Mouse (Mus musculus) cerebellum, adult 11 months (tissue): Measurements from ENCODE around the gene Lep.

Experiments
- DNase-seq: peaks from one replicate; pipeline ENCODE4 v3.0.0; 2022

Lep gene

DNA sequence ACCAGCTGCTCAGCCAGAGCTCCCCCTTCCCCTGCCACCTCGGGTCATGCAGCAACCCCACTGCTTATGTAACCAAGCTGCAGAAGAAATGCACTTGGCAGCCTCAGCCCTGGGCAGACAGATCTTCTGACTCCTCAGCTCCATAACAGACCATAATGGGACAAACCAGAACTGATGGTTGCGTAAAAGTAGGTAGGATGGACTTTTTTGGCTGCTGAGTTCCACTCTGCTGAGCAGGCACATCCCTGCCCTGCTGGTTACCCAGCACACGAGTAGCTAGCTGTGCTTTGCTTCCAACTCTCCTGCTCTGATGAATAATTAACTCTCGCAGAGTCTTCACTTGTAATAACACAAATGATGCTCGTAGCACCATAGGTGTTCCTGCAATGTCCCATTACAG lies 10.1 kb upstream of the Lep start:
- no peak for DNase-seq

DNA sequence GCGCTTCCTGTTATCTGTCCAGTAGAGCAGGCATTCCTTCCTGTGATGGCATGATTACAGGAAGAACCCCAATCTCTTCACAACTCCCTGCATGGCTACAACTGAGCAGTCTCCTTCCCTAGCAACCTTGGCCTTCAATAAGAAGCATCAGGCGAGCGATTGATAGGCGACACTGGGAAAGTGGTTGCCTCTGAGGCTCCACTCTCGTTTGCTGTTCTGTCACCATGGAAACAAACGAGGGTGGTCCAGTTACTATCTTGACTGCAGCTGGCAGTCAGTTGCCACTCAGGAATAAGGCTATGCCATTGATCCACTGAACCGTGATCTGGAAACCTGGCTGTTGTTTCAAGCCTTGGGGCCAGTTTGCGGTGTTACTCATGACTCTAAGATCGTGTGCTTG lies 7.8 kb upstream of the Lep start:
- no peak for DNase-seq

DNA sequence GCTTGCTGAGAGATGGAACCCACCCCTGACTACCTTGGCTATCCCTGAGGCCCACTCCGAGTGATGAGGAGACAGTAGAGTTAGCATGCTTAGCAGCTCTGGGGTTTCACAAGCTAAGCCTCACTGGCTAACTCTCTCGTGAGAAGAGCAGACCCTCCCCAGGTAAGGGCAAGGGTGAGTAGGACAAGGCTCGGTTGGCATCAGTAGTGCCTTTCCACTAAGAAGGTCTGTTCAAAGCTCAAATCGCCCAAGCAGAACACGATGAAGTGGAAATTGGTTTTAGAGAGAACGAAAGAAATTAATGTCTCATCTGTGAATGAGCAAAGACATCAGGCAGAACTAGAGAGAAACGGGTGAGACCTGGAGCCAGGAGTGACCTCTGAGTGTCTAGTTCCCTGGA lies 6.8 kb upstream of the Lep start:
- no peak for DNase-seq

DNA sequence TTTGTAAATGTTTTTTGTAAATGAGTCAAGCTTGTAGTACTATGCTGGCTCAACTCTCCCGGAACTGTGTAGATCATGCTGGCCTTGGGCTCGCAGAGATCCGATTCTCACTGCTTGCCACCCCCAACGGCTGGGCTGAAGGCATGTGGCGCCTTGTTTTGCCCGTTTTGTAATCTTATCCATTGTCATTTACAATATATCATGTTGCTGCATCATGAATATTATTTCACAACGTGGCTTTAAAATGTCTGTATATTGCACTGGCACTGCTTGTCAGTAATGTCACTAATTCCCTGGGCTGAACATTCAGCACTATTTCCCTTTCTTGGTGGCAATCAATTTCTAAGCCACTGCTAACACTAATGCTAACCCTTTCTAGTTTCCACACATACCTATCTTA lies 3.6 kb upstream of the Lep start:
- DNase-seq: no peak

DNA sequence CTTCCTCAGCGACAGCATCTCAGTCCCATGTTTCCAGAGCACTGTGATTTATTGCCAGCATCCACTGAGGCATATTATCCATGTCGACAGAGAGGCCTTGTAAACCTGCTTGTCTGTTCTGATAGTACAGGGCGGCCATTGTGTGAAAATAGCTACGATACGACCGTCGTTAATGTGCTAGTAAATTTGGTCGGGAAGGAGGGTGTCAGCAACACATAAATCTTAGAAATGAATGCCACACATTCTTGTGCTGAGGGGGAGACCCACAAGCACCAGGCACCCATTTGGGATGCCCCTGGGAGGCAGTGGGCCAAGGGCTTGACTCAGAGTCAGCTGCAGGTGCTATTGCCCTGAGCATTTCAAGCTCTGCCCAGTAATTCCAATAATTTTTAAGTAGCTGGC lies 6.4 kb downstream of the Lep start:
- DNase-seq: no peak

DNA sequence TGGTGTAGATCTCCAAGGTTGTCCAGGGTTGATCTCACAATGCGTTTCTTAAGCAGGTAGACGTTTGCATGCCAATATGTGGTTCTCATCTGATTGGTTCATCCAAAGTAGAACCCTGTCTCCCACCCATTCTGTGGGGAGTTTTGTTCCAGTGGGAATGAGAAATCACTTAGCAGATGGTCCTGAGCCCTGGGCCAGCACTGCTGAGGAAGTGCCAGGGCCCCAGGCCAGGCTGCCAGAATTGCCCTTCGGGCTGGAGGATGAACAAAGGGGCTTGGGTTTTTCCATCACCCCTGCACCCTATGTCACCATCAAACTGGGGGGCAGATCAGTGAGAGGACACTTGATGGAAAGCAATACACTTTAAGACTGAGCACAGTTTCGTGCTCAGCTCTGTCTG lies 12.2 kb downstream of the Lep start:
- peak; percentile 48 for DNase-seq

DNA sequence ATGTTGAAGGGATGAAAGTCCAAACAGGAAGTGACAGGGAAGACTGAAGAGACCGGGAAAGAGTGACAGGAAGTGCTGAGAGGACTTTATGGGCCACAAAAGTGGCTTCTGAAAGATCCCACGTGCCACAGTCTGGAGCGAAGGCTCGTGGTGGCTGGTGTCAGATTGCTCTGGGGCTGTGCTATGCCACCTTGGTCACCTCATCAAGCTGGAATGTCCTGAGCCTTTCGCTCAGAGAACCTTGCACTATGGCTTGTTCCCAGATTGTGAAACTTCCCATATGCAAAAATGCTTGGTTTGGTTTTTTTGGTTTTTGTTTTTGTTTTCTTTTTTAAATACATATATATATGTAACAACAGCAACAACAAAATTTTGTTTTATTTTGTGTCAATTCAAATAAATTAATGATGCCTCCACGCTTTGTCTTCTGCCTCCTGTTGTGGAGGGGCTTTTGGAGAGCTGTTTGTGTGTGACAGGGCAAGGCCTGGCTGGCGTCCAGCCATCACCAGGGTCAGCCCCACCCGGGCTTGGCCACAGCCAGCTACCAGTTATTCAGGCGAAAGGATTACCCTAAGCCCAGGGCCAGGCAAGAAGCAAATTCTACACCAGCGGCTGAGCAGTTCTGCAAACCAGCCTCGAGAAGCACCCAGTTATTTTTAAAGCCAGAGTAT lies 13.6 kb downstream of the Lep start:
- peak; percentile 31 for DNase-seq

DNA sequence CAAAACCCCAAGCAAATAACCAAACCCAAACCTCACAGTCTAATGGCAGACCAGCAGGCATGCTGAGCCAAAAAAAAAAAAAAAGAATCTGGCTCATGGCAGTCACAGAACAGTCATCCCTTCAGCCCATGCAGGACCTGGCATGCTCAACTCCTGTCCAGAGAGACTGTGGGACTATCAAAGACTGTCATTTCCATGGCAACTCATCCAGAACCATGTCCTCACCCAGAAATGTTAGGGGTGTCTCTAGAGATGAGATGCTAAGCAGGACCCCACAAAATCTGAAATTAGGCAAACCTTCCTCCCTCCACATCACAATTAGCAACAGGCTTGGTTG lies 14.1 kb downstream of the Lep start:
- no peak for DNase-seq

DNA sequence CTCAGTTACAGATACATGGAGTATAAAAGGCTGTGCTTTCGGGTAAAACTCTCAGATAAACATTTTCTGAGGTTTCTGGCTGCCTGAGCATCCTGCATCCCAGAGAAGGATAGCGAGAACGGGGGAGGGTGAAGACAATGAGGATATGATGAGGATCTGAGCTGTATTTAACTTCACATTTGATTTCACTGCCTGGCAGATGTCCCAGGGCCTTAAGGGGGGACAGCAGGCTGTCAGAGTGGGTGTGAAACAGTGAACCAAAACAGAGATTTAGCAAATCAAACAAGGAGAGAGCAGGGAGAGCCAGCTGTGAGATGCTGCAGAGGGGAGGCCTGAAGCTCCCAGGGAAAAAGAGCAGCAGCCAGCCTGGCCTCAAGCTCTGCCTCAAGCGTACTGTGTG lies 19.3 kb downstream of the Lep start:
- no peak for DNase-seq

DNA sequence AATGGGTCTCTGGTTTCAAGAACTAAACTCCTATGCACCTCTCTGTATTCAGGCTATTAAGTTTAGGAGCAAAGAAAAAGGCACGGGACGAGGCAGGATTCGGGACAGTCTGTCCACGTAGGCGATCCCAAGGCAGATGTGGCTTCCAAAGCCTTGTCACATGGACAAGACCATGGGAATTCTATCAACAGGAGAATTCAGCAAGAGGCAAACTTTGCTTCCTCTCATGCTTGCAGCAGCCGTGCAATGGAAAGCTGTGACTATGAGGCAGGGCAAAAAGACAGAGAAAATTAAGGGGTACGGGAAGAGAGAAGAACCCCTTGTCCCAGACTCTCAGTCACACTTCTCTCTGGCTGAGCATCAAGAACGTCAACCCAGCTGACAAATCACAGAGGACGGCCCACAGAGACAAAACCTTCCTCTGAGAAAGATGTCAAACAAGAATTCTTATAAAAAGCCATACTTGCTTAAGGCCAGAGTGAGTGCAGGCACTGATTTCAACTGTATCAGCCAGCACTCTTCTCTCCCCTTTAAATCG lies 21.9 kb downstream of the Lep start:
- DNase-seq: no peak

DNA sequence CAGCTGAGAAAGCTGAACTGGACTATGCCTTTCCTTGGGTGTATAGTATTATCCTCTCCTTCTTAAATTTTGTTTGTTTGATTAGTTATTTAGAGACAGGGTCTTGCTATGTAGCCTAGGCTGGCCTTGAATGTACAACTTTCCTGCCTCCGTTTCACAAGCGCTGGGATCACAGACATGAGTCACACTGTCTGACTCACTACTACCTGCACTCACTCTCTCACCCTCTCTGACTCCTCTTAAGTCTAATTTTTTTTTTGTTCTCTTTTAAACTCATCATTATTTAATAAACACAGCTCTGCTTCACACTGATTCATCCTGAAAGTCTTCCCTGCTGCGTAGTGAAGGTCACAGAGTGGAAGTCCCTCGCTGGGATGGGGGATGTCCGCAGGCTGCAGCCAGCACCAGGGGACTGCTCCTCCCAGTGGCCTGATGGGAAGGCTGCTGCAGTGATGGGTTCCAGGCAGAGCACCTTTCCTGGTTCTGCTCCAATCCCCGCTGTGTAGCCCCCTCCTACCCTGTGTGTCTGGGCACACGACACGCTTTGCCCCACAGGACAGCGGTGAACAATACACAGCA lies 22.8 kb downstream of the Lep start:
- DNase-seq: no peak

DNA sequence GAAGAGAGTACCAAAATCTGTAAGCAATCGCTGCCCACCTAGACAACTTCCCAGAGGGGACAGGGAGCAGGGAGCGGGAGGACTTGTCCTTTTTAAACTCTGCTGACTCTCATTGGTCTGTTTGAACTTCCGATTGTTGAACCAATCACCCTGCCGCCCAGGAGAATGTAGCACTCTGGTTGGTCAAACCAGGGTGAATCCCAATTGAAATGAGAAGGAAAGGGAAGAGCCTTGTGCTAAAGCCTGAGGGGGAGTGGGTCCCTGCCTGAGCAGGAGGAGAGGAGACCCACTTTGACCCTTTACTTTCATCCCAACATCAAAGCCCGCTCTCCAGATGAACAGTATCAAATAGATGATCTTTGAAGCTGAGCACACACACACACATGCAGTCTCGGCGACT lies 24.4 kb downstream of the Lep start:
- no peak for DNase-seq

DNA sequence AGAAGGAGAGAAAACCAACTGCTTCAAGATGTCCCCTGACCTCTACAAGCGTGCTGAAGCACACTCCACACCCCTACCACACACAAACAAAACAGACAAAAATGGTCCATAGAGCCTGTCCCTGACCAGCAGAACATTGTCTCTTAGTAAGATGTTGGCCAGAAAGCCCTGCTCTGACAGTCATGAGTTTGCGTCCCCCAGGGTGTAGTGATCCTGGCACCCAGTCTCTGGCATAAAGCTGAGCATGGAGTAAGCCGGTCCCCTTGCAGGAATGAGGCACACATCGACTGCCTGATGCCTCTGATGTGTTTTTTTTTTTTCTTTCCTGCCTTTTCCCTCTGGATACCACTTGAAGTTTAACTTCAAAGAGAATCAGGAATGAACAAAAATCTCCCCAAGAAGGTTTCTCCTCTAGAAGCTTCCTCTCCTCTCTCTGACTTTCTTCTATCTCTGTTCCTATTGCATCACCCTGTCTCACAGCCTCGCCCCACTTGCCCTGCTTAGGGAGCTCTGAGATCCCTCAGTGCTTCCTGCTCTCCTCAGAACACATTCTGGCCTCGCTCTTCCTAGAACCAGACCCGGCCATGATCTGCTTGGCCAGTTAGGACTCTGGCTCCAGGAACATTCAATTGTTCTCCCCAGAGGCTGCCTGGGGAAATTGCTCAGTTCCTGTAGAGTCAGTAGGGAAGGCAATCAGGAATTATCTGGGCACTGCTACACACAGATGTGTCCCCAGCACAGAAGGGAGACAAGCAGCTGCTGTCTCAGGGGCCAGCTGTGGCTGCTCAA lies 28.1 kb downstream of the Lep start:
- no peak for DNase-seq

DNA sequence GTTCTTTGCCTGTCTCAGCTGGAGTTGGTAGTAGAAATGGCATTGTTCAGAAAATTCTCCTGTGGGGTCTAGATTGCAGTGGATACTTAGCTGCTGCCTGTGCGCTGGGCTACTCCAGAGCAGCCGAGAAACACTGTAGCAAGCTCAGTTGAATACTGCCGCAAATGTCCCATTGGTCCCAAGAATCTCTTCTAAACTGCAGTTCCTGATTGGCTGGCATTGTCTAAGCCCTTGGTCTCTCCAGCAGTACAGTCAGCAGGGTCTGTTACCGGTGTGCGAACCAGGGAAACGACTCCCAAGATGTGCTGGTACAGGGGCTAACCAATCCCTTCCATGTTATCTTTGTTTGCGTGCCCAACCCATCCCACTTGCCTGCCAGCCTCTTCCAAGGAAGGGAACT lies 32.2 kb downstream of the Lep start:
- DNase-seq: no peak

DNA sequence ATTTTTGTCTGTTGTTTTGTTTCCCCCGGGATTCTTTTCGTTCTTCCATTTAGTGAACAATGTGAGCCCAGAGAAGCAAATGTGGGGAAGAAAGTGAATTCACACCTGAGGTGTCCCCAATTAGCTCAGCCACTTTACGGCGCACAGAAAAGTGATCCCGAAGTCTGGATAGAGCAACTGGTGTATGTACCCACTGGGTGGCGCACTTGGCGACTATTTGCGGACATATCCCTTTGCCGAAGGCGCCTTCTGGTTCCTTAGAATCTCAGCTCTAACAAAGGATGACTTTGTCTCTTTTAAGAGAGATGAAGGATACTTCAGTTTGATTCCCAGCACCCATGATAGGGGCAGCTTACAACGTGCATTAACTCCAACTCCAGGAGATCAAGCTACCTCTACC lies 32.9 kb downstream of the Lep start:
- no peak for DNase-seq

DNA sequence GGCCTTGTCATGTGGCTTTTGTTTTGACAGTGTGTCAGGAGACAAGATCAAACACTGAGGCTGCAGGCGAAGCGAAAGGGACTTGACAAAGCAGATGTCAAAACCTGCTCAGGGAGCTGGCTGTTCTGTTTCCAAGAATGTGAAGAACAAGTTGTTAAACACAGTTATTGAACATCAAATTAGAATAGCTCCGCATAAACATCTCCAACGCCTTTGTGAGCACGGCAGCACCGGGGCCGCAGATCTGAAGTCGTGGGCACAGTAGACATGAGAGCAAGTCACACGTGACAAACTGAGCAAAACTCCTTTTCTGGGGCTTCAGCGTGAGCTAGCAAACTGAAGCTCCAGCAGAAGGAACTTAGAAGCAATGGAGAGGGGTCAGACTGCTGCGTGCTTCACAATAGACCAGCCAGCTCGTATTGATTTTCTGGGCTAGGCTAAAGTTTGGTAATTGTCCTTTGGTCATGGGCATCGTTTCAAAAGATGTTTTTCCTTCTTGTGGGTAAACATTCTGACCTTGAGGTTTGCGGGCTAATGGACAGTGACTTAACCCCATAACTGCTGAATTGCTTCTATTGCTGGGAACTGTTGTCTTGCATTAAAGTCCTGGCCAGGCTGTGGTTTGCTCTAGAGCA lies 39.6 kb downstream of the Lep start:
- DNase-seq: no peak

DNA sequence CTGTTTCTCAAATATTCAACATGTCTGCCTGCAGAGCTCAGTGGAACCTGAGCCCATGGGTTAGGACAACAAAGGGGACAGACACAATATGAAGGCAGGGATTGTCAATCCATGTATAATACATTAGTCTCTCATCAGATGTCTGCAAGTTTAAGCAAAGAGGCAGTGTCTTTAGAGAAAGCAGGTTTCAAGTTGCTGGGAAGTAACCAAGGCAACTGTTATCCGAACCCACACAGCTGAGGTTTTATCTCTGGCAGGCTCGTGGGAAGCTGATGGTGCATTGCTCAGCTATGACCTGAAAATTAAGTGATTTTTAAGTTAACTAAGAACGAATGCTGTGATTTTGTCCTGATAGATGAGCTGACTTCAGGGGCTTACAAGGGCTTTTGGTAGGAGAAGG lies 40.4 kb downstream of the Lep start:
- no peak for DNase-seq

DNA sequence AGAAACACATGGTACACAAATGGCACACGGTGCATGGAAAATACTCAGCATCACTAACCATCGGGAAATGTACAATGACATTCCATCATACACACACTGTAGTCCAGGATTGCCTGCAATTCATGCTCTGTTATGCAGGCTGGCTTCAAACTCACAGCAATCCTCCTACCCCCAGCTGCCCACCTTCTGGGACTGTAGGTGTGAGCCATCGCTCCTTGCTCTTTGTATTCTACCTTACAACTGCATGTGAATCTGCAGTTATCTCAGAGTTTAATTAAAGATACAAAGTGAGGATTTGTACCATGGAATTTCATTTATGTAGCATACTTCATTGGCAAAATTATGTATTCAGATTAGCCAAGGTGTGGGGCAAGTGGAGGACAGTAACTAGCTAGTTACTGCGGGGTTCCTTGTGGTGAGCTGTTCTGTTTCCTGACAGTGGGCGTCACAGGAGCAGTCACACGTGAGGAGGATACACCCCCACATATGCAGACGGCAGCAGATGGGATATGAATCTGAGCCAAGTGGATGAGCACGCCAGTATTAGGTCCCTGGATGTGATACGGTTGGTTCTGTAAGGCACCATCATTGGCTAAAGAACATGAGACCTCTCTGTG lies 41.3 kb downstream of the Lep start:
- DNase-seq: no peak

DNA sequence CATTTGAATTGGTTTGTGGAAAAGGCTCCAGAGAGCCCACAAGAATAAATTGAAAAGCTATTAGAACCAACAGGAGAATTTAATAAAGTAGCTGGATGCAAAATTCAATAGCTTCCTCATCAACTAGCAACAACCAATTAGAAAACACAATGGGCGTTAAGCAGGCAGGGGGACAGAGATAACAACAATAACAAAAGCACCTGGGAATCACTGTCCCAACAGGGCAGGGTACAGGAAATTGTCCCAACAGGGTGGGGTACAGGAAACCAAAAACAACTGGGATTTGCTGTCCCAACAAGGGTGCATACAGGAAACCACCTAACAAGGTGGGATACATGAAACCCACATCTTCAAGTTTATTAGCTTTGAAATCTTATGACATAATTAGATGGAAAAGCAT lies 48.4 kb downstream of the Lep start:
- no peak for DNase-seq

DNA sequence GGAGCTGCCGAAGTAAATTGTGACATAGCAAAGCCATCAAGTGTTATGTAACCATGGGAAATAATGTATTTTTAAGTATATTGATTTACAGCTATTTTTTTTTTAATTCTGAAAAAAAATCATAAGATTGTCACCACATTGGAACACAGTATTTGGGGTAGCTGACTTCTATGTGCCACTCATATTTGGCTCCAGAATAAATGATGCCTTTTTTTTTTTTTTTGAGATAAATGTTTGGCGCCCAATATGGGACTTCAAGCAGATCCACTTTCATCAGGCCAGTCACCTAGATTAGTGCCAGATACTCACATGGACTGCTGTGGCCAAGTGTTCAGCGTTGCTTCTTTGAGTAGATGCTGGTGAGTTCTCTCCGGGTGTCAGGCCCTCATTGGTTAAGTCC lies 51.5 kb downstream of the Lep start:
- DNase-seq: no peak

DNA sequence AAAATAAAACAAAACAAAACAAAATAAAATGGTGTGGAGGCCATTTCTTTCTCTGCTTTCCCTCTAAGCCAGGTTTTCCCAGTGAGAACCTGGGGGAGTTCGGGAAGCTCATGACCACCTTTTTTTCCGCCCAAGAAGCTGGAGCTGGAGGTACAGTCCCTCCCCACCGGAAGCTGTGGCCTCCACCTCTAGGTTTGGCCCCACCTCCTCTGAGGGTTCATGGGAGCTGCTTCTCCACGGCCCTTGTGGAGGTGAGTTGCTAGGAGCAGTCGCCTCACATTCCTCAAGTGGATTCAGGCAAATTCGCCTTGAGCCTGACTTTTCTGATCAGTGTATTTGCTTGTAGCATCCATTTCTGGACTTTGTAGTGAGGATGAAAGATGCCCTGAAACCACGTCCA lies 55.7 kb downstream of the Lep start:
- no peak for DNase-seq

DNA sequence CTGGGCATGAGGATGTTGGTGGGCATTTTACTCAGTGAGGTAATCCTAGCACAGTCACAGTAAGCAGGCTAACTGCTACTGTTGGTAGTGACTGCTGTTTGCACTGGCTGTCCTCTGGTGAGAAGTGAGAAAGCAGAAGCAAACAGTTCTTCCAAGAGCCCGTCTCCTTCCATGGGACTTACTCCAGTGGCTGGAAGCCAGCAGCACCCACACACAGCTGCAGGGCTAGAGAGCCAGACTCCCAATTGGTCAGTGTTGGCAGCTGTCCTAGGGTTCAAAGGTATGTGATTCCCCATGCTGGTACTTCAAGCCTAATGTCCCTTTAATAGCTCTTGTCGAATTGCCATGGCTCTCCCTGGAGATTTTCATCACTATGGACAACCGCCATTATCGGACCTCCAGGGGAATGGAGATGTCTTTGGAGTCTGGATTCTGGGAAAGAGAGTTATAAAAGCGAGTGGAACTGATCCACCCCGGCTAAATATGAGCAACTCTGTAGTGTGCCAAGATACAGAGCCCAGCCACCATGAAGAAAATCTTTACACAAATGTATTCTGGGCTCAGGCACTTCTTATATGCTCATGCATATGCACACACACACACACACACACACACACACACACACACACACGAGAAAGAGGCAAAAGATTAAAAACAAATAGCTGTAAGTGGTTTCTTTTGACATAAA lies 57.5 kb downstream of the Lep start:
- no peak for DNase-seq

DNA sequence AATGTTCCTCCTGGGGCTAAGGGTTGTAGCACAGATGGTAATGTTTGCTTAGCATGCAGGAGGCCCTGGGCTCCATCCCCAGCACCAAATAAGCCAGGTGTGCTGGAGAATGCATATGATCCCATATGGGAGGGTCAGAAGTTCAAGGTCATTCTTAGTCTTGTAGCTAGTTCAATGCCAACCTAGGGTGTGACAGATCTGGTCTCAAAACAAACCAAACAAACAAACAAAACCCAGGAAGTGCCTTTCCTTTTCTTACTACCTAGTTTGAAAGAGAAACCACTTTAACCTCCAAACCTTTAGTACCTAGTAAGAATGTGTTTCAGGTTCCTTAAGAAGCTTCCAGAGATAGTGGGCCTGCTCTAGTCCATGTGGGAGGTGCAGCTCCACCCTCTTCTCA lies 58.2 kb downstream of the Lep start:
- no peak for DNase-seq
